Mouse (Mus musculus): ENCODE results near the gene Lrrc63.

The Lrrc63 gene

DNA sequence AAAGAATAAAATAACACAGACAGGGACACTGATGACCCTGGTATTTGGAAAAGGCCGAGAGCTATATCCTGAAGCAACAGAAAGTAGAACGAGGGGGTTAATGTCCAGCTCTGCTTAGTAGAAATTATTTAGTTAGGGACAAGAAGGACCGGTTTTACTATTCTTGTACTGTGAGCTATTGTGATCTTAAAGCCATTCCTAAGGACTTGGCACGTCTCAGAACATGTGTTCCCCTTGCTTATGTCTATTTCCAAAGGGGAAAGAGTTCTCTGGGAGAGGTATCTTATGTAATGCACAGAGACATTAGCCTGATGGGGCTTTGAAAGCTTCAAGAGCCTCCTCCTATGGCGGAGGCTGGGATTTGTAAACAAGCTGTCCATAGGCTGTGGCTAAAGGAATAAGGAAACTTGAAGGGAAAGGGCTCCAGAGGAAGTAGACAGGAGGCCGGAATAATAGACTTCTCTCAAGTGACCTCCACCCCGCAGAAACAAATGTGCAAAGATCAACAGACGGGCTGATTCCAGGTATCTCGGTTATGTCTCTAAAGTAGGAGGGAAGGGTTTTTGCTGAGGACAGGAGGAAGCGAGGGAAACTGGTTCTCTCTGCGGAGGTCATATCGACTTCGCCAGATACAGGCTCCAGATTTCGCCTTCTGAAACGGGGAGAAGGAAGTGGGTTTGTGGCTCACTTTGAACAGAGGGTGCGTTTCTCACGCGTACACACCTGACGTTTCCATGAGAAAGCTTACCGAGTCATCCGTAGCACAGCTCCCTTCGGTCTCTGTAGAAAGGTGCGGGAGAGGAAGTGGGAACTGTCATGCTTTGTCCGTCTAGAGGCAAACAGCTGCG is 5.7 kb upstream of the Lrrc63 start:
- DNase-seq: peak in 1 of 2 experiments; percentile 14

DNA sequence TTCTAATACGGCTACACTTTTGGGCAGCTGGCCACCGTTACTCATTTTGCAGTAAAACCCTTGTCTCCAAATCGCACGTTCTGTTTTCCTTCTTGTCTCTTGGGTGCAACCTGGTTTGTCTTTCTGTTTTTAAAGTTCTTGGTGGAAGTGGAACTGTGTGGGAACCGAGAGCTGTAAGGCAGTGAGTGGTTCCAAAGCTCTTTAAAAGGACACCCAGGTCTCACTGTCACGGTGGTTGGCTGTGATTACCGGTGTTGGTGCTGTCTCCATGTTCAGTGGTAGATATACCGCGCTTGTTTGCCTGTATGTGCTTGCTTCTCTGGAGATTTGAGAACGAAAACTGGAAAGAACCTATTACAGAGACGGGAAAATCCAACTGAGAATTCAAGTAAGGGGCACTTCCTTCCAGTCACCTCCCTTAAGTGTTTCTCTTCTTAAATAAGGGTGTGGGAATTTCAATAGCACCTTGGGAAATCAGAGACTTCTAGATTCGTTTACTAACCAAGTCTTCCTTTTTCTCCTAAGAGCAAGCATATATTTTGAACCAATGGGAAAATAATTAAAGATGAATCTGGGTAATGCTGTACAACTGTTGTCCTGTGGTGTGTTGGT is 749 bp upstream of the Lrrc63 start:
- no peak for DNase-seq

DNA sequence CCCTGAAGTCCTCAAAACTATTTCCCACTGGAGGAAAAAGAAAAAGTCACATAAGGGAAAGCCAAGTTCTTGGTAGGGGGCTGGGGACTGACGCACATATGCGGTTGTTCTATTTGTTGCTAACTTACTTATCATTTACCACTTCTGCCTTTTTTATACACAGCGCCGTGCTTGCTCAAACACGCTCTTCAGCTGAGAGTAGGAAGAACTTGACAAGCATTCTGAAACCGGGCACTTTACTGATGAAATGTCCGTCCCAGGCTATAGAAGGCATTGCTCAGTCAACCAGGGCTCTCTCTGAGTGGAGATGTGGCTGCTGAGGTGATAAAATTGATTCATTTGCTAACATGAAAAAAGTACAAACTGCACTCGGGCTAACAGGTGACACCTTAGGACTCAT is 9.0 kb downstream of the Lrrc63 start:
- no peak for DNase-seq

DNA sequence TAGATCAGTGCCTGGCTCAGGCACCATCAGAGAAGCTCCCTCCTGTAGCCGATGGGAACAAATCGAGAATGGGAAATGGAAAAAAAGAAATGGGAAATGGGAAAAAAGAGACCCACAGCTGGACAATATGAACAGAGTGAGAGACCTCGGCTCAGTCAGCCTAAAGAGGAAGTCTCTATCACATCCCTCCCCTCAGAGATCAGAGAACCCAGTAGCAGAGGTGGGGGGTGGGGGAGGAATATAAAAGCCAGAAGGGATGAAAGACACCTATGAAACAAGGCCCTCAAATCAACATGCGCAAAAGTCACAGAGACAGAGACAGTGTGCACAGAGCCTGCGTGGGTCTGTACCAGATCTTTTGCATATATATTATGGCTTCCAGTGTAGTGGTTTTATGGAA is 27.7 kb downstream of the Lrrc63 start:
- no peak for DNase-seq

DNA sequence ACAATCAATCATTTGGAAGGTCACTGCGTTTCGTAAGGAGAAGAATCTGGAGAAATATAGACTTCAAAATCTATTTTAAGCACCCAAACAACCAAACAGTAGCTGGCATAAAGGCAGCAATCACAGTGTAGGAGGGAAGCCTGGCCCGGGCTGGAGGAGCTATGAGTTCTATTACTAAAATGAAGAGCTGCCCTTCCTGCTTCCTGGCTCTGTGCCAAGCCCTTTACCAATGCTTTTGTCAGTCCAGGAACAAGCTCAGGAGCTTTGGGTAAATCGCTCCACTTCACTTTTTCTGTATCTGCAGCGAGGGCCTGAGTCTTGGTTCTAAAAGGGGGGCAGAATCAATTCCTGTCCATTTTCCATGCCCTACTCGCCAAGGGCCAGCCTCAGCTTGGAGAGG is 52.7 kb downstream of the Lrrc63 start:
- DNase-seq: no peak

DNA sequence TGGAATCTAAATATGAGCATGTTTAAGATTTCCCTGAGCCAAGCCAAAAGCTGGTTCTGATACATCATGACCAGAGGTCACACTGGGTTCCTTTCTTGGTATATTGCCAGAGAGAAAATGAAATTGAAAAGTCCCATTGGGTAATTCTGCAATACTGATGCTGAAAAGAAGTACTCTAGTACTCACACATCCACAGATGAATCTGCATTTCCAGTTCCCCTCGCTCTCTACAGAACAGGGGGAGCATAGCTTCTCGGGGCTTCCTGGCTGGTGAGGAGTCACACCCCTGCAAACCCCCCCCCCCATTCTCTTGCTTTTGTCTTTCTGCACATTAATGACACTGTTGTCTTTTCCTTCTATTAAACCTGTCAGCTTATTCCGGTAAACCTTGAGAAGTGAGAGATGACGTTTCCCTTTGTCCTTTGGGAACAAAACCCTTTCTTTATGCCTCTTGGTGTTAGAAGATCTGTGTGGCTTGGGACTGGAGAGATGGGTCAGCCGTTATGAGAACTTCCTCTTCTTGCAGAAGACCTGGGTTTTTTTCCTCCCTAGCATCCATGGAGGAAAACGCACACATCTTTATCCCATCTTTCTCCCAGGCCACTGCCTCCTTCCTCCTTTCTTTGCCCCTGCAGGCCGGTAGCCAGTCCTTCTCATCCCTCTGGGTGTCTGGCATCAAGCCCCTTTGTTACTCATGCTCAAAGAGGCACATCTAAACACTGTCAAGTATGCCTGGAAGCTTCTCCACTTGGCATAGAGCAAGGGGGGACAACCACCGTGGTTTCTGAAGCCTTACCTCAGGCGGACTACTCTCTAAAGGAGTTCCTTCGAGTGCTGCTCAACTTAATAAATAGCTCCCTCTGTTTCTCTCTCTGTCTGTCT is 55.1 kb downstream of the Lrrc63 start:
- no peak for DNase-seq

DNA sequence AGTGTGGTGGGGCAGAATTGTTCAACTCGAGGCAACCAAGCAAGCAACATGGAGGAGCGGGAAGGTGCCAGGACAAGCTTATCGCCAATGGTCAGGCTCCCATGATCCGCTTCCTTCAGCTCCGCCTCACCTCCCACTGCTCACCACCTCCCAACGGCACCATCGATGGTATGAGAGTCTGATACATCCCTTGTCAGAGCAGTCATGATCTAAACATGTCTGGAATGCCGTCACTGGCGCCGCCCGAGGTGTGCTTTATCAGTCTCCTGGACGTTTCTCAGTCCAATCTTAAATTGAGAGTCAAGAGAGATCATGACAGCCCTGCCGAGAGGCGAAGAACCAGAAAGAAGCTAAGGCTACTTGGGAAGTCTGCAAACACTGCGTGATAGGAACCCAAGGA is 59.6 kb downstream of the Lrrc63 start:
- no peak for DNase-seq

DNA sequence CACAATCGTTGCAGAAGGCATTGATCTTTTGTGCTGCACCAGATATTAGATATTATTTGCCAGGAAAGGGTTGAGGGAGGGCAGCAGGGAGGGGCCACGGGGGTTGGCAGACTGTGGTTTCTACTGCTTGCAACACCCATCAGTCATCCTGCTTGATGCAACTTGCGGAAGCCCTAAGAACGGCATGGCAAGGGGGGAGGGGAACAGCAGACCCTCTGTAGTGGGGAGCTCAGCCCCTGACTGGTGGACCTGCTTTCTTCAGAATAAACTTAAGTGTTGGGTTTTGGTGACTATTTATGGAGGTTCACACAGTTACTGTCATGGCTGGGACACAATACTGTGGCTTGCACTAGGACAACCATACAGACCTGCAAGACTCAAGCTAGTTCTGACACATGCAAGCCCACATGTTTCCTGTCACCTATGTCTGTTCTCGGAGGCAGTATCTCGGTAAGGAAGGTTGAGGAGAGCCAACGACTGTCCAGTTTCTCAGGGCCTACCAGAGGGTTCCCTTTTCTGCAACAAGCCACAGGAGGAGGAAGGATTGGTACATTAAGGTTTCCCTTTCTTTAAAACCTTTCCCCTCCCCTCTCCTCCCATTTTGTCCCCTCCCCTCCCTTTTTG is 61.2 kb downstream of the Lrrc63 start:
- no peak for DNase-seq

DNA sequence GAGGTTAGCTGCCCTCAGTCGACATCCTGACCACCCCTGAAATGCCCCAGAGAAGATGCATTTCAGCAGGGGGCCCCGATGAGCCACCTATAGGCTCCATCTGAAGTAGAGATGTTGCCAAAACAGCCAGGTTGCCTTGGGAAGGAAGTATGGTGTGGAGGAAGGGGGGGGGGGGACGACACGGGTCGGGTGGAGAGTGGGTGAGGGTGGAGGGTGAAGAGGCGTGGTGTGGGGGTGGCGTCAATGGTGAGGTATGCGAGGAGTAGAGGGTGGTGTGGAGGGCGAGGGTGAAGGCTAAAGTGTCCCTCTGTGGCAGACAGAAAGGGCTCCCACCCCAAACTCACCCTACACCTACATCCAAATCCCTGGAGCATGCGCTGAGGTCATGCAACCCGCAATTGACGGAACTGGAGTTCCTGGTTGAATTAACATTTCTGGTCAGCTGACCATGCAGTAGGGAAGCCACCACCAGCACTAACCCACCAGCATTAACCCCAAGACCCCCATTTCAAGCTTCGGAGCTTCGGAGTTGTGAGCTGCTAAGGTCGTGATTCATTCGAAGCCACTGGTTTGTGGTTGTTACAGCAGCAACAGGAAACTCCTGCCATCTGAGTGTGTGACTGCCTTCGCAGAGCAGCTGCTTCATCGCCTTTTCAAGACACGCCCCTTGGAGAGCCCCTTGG is 62.1 kb downstream of the Lrrc63 start:
- DNase-seq: no peak

DNA sequence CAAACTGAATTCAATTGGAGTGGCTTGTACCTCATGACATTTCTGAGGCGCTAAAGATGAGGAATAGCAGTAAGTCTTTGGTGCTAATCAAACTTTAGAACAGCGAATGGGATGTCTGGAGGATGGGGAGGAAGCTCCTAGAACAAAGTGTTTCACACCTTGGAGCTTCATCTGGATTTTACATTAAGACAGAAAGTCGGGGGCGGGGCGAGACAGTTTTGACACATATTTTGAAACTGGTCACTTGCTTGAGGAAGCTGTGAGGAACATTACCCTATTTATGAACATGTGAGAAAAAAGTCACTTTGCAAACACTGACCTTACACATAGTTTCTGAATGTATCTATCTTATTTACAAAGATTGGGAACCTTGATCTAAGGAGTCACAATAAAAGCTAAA is 65.5 kb downstream of the Lrrc63 start:
- no peak for DNase-seq

DNA sequence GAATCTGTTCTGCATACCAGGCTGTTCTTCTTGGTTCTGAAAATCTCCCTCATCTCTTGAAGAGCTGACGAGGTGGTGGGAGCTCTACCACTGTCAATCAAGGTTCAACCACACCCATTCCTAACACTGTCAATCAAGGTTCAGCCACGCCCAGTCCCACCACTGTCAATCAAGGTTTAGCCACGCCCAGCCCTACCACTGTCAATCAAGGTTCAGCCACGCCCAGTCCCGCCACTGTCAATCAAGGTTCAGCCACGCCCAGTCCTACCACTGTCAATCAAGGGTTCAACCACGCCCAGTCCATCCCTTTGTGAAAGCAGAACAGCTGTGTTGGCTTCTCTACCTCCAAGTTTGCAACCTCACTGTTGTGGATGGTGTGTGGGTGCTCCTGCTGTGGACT is 66.2 kb downstream of the Lrrc63 start:
- DNase-seq: no peak

DNA sequence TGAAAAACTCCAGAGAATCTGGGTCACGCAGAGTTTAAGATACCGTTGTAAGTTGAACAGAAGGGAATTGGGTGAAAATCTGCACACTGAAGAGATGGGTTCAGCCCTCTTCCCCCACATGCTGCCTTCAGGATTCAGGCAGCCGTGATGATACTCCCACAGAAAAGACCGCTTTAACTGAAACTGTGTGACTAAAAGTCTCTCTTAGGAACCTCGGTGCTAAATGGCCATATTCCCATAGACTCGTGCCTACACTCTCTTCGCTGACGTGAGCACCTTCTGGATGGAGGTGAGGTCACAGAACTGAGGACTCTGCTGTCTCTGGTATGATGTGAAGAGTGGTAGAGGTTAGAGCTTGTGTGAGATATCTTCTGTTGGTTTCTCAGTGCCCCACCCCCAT is 66.7 kb downstream of the Lrrc63 start:
- no peak for DNase-seq

DNA sequence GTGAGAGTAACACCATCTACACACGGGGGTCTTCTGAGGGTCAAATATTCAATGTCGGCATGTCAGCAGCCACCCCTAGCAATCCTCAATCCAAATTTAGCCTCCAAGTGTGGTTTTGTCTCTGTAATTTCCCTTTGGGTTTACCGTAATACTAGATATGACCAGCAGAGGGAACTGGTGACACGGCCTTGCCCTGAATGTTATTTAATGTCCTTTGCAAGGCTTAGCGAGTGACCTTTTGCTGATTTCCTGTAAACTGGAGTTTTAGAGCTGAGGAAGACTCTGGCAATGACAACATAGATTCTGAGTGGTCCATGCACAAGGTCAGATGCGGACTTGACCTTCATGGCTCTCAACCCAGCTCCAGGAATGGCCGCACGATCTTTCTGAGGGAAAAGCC is 70.1 kb downstream of the Lrrc63 start:
- DNase-seq: peak; percentile 18 to 43

DNA sequence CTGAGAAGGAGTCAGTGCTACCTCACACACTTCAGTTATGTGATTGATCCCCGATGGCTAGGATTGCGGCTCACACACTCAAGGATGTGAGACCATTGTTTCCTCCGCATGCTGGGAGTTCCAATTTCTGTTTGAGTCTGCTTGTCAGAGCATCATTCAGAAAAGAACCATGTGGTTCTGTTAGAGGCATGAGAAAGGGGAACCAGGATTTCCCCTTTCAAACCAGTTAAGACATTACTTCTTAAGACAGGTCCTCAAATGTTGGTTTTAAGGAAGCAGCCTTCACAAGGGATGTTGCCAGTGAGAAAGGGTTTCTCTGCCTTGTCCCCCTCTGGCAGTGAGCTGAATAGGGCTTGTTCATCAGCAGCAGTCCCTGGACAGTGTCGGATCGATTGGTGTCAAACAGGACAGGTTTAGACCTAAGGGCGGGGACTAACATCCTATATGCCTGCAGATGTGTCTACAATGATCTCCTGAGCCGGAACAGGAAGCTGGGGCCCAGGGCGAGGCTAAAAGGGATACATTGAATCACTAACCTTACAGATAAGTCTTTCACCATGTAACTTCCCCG is 73.7 kb downstream of the Lrrc63 start:
- DNase-seq: no peak

DNA sequence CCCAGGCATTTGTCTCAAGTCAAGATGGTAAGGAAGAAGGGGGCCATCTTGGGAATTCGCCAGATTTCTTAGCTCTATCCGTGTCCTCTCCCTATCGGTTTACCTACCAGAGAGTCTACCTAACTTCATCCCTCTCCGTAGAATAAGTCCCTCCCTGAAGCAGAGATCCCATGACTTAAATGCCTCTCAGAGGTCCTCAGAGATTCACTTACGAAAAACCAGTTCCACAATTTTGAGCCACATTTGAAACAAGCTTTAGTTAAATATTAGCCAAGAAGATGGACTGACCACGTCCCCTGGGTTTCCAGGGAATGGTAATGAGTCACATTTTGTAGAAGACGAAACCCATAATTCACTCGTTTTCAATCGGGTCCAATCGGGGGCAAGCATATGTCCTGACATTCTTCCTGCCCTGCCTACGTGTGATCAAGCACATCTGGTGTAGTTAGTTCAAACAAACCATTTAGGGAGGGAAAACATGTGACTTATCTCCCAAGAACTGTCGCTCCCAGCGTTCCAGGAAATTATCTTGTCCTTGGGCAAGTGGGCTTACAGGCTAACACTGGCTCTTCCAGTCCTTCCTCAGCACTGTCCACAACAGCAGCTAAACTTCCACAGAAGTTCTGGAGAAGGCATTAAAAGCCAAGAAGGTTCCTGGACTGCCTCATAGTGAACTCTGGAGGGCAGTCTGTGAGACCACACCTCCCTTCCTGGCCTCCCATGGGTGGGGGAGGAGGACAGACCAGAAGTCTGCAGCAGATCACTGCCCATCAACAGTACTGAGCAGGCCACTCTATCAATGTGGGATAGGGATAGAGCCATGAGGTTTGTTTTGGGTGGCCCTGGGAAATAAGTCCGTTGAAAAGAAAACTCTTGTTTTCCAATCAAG is 76.0 kb downstream of the Lrrc63 start:
- DNase-seq: peak; percentile 27 to 42

DNA sequence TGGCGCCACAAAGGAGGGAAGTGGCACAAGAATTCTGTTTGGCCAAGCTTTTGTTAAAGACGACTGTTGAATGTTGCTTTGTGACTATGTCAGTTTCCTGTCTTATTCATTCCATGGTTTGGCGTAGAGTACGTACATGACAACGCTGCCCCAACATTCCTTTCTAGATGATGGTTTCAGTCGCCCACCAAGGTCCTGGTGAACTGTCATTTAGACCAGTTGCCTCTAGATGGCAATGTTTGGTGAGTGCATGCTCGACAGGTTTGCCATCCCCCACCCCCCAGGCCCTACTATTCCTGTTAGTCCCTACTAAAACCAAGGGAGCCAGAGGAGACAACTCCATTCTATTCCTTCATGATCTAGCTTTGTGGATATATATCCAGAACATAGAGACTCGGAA is 78.2 kb downstream of the Lrrc63 start:
- DNase-seq: no peak

DNA sequence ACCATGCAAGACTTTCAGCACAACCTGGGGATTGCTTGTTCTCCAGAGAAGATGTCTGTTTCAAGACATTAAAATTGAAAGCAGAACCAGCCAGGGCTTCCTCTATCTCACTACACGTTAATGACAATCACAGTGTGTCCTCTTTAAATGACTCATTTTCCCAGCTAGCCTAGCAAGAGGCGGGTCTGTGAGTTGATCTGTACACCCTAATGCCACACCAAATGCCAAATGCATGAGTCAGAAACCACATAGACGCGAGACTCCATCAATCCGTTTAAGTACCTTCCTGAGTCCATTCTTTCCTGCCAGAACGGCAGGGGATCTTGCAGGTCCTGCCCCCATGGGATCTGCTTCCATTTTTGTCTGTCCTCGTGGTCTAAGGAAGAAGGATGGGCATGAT is 85.5 kb downstream of the Lrrc63 start:
- no peak for DNase-seq

DNA sequence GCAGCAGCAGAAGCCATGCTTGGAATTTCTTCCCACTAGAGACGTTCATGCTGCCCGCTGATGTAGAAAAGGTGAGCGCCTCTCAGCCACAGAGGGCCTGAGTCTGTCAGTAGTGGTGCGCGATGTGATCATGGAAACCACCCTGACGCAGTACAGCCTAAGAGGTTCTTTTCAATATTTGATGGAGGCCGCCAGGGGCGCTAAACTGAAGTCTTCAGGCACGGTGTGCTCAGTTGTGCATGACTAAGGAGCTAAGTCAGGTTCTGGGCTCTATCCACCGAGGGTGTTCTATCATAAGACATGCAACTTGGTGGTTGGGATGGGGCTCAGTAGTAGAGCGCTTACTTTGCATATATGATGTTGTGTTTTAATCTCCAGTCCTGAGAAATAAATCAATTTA is 95.2 kb downstream of the Lrrc63 start:
- no peak for DNase-seq

All from kidney, postnatal 4 days (tissue).